Mouse (Mus musculus) NIH3T3 (cell line): ENCODE data around the gene Memo1.
A peak's percentile ranks its signal among the peaks of the same experiment; 100 is the strongest.

Source experiments
- DNase-seq: peaks from one replicate; pipeline ENCODE4 v3.0.0-alpha.2; 2012; ENCODE audit warnings: low read depth

The Memo1 gene

DNA sequence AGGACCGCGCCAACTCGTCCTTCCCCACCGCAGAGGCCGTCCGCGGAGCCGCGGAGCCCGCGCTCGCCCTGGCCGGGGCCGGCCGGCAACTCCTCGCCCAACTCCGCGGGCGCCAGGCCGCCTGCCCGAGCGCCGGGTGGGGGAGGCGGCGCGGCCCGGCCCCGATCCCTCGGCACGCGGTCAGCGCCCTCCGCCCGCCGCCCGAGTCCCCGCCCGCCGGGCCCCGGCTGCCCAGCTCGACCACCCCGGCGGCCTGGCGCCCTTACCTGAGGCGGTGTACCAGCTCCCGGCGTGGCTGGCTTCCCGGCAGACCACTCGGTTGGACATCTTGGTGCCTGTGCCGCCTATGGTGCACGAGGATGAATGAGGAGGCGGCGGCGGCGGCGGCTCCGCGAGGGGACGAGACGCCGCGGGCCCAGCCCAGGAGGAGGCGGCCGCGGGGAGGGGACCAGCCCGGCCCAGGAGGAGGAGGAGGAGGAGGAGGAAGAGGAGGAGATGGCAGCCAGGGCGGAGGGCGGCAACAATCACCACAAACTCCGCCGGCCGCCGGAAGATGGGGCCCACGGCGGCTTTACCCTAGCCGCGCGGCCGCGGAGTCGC, 795 bp downstream of the Memo1 start:
- DNase-seq = peak; percentile 90

DNA sequence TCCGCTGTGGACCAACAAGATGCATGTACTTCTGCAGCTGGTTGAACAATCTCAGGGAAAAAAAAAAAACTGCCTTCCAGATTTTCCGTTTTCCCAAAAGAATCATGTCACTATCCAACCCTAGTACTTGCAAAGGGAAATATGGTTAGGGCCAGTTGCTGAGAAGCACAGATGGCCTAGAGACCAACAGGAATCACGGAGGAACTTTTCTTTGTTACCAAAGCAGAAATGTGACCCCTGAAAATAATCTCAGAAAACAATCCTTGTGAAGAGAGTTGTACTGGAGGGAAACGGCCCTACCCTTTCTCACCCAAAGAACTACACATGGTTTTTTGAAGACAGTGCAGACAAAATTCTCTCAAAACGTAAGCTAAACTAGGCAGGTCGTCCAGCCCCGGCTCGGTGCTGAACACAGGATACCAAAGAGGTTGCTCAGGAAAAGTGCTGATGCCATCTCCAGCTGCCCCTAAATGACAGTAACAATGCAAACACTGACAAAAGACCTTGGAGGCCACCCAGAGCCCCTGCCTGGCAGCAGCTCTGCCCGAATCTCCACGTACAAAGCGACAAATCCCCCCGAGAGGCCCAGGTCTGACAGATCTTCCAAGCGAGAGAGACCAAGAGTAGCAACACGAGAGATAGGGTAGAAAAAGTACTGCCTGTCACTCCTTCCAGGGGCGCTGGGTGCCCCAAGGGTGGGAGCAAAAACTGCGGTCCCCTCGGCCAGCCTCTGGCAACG, 1.5 kb downstream of the Memo1 start:
- DNase-seq = peak; percentile 52

DNA sequence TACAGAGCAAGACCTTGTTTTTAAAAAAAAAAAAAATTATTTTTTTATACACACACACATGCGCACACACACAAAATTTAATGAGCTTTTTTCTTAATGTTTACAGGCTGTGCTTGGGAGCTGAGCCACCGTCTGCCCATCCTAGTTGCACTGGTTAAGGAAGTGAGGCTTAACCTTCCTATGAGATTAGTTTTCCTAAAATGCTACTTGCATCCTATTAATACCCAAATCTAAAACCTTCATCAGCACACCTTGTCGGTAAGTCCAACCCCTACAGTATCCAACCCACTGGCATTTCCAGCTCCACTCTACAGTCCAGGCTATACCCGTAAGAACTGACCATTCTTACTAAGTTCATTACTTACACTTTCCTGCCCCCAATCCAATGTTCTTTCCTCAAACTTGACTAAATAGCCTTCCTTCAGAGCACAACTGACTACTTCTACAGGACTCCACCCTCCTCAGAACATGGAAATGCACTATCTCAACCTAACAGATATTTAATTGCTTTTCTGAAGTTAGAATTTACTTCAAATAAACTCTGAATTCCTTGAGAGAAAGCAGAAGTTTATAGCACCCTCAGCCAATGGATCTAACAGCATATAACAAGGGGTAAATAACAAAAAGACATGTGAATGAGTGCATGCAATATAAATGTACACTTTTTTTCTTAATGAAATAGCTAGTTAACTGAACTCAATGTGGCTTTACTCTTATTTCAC, 3.5 kb downstream of the Memo1 start:
- no peak for DNase-seq

DNA sequence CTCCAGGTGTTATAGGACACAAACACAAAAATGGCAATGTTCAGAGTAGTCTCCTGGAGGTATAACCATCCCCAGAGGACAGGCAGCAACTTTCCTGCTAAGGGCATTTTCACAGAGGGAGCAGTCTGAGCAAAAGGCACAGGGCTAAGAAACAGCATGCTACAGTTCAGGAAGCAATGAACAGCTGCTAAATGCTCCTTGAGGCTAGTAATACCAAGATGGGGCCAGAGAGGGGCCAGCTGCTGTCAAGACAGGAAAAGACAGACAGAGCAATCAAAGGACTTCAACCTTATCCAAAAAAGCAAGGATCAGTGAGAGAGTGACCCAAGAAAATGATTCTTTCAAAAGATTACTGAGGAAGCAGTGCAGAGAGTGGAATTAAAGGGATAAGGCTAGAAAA, 4.5 kb downstream of the Memo1 start:
- DNase-seq = no peak

DNA sequence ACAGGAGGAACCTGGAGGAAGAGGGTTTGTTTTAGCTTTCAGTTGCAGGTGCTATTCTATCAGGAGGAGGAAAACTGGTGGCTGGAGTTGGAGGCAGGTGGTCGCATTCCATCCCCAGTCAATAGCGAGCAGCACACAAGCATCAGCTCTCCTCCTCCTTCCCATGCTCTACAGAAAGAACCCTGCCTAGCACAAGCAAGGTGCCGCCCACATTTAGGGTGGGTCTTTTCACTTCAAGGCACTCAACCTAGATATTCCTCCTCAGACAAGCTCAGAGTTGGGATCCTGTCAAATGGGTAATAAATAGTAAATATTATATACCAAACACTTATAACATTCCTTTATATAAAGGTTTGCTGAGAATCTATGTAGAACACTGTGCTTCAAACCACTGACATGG, 5.1 kb downstream of the Memo1 start:
- no peak for DNase-seq

DNA sequence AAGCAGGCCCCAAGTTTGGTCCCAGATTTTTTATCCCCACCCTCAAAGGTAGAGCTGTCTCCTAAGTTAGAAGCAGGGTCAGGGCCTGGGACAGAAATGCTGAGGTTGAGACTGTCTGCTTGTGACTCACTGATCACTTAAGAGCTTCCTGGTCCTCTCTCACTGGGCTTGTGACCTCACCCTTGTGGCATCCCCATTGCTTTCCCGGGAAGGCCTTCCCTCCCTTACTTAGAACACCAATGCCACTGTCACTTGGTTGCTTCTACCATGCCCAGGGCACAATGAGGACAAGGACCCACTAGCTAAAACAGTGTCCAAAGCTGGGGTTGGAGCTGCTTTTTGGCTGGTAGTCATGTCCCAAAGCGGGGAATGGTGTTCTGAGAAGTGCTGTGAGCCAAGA, 6.7 kb downstream of the Memo1 start:
- DNase-seq = no peak

DNA sequence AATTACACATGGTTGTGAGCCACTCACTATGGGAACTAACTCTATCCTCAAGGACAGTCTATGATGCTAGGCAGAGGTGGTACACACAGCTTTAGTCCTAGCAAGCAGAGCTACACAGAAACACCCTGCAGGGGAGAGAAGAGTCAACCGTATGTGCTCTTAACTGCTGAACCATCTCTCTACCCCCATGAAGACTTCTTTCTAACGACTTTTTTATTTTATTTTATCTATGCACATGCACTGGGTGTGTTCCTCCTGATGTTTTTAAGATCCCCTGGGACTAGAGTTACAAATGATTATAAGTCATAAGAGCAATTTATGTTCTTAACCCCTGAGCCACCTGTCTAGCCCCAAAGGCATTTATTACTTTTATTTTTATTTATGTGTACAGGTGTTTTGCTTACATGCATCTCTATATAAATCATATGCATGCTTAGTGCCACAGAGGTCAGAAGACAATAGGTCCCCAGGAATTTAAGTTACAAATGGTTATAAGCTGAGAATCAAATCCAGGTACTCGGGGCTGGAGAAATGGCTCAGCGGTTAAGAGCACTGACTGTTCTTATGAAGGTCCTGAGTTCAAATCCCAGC, 9.1 kb downstream of the Memo1 start:
- no peak for DNase-seq

DNA sequence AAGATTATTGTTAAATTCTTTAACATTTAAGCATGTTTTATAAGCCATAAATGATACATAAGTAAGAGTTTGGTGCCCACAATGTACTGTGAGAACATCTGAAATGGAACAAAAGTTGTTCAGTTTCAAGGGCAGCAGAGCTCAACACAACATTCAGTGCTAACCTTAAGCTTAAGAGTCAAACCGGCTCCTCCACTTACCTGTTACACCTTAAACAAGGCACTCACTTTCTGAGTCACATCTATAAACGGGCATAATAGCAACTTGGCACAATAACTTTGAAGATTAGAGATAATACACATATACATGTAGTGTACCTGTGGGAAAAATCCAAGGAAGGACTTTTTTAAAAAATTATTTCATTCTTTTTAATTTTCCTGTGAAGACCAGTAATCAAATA, 9.6 kb downstream of the Memo1 start:
- no peak for DNase-seq

DNA sequence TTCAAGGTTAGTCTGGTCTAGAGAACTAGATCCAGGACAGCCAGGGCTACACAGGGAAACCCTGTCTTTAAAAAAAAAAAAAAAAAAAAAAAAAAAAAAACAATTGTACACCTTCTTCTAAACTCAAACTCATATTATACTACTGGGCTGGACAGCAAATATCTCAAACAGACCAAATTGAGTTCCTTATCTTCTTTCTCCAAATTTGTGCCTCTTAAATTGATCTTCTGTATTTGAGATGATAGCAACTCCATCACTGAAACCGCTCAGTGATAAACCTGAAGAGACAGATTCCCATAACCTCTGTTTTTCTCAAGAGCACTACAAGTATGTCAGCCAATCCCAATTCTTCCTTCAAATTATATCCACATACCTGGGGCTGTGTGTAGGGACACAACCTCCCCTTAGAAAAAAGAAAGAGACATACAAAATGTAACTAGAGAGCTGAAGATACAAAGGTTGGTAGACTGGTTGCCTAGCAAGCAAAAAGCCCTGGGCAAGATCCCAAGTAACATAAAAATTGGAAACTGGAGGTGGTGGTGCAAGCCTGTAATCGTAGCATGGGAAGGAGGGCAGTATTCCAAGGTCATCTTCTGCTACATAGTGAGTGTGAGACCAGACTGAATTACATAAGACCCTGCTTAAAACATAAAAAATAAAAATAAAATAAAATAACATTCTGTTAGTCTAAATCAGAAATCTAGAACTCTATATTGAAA, 10.8 kb downstream of the Memo1 start:
- DNase-seq = peak; percentile 63

DNA sequence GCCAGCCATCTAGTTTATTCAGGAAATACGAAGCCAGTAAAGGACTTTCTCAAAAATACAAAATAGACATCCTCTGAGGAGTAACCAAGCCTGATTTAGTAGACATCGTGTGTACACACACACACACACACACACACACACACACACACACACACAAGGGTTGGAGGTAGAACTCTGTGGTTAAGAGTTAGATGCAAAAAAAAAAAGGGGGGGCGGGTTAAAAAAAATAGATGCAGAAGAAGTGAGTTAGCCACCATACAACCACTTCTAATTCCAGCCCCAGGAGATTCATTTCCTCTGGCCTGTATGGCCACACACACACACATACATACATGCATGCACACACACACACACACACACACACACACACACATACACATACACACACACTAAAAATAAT, 13.3 kb downstream of the Memo1 start:
- DNase-seq = no peak

DNA sequence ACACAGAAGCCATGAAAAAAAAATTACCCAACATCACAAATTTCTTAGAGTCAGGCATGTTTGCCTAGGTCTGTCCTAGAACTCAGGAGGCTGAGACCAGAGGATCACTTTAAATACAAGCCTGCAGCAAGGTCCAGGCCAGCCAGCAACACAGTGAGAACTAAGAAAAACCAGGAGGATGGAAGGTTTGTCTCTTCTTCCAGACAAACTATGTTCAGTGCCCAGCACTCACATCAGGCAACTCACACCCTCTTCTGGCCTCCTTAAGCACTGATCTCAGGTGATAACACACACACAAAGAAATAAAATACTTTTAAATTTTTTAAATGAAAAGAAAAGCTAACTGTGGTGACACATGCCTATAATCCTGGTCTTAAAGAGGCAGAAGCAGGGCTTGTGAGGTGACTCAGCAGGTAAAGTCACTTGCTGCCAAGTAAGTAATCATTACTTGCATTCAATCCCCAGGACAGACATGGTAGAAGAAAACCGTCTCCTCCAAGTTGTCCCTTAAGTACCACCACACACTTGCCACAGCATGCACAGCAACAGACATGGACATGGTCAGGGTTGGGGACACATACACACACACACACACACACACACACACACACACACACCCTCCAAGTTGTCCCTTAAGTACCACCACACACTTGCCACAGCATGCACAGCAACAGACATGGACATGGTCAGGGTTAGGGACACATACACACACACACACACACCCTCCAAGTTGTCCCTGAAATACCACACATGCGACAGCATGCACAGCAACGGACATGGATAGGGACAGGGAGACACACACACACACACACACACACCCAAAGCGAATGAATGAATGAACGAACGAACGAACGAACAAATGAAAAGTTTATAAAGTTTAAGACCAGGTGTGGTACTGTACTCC, 16.1 kb downstream of the Memo1 start:
- peak; percentile 20 for DNase-seq

DNA sequence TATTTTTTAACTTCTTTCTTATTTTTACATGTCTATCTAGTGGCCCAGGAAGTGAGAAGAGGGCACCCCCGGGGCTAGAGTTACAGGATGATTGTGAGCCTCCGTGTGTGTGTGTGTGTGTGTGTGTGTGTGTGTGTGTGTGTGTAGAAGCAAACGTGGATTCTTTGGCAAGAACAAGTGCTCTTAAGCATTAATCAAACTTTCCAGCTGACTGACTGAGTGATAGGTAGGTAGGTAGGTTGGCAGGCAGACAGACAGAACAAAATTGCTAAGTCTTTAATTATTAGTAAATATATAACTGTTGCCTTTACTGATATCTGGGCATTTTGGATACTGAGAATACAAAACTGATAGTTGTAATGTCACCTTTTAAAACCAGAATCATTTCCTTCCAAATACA, 20.9 kb downstream of the Memo1 start:
- DNase-seq = no peak

DNA sequence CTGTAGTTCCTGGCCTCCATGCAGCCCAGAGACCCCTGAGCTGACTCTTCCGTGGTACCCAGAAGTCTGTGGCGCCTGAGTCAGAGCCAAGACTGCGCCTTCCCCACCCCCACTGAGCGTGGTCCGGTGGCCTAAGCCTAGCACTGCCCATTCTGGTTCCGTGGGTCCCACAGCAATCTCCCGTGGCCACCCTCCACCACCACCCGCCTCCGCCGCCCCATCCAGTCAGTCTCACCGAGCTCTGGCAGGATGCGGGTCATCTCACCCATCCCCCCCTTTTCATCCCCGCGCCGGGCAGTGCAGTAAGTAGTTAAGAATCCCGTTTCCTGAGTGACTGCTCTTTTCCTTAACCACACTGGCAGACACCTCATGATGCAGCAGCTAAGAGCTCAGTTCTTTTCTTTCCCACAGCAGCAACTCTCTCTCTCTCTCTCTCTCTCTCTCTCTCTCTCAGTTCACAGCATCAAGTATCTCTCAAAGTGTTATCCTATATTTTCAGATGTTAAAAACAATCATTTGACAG, 22.6 kb downstream of the Memo1 start:
- no peak for DNase-seq

DNA sequence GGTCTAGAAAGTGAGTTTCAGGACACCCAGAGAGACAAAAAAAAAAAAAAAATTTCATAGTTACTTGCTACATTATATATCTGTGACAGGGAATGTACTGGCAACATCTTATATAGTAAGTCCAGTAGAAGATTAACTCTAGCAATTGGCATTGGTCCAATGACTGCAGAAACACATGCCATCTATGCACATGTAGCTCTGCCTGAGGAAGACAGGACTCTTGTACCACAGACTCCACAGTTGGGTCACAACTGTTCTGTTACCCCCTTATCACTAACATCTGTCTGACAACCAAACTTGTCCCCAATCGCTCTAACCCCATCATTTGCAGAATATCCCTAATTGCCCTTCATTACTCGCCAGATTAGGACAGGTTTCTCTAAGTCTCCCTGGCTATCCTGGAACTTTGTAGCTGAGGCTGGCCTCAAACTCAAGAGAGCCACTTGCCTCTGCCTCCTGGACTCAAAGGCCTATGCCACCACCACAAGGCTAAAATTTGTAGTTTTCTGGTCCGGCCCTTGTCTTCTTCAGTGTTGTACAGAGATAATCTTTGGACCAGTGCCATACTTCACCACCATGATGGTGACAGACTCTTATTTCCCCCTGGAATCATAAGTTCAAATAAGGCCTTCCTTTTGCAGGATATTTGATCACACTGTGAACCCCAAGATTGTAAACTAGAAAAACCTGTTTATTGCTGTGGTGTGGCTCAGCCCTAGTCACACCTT, 23.6 kb downstream of the Memo1 start:
- DNase-seq = no peak

DNA sequence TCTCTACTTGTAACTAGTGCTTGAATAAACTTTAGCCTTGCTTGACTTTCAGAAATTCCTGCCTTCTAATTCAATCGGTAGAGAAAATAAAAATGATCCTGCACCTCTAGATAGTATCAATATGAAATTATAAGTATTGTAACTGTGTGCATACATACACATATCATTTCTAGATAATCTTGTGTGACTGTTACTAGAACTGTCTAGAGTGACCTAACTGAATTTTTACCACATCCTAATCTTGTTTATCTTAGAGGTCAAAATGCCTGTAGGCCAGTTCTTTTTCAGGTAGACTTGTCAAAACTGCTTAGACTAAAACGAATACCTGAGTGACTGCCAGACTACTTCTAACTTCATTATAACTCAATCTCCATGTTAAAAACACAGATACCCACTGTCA, 25.1 kb downstream of the Memo1 start:
- DNase-seq = no peak

DNA sequence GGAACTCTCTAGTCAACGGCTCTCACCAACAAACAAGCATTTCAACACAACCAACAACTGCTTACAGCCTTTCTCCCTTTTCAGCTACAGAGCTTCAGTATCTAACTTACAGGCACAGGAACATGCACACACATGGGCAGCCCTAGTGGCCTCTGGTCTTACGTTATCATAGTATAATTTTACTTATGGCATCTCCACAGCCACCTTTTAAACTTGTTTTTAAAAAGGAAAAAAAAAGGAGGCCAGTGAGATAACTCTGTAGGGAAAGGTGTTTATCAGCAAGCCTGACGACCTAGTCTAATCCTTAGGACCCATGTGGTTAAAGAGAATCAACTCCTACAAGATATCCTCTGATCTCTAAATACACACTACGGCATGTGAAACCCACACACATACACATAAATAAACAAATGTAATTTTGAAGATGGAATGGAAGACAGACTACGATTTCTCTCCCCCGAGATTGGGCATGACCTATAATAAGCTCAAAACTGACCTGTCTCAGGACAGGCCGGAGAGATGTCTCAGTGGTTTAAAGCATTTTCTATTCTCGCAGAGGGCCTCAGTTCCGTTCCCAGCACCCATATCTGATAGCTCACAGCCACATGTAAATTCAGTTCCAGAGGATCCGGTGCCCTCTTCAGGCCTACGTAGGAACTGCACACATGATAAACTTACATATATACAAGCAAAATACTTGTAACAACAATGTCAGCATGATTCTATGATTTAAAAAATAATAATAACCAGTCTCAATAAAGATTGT, 27.7 kb downstream of the Memo1 start:
- peak; percentile 31 for DNase-seq

DNA sequence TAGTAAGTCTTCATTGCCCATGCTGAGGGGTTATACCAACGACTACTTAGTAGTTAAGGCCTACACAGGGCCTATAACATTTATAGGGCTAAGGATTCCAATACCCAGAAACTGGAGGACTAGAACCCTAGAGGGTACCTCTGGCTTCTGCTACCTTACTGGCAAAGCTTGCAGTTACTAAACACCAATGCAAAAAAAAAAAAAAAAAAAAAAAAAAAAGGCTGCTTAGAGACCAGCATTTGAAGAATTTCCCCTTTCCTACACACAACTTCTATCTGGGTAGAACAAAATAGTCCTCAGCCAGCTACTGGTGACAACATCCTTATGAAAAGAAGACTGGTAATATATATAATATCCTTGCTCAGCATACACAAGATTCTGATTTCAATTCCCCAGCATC, 29.7 kb downstream of the Memo1 start:
- DNase-seq = no peak

DNA sequence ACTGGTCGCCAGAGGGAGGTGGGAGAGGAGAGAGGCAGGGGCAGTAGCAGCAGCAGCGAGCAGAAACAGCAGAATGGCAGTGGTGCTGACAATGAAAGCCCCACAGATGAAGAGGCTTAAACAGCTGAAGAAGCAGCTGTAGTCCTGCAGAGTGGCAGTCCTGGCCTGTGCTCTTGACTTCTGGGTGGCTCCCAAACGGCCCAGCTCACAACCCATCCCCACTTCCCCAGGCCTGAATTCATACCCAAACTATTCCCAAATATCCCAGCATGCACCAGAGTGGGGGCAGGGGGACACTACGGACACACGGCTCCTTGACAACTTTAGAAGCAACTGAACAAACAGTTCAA, 30.2 kb downstream of the Memo1 start:
- DNase-seq = no peak

DNA sequence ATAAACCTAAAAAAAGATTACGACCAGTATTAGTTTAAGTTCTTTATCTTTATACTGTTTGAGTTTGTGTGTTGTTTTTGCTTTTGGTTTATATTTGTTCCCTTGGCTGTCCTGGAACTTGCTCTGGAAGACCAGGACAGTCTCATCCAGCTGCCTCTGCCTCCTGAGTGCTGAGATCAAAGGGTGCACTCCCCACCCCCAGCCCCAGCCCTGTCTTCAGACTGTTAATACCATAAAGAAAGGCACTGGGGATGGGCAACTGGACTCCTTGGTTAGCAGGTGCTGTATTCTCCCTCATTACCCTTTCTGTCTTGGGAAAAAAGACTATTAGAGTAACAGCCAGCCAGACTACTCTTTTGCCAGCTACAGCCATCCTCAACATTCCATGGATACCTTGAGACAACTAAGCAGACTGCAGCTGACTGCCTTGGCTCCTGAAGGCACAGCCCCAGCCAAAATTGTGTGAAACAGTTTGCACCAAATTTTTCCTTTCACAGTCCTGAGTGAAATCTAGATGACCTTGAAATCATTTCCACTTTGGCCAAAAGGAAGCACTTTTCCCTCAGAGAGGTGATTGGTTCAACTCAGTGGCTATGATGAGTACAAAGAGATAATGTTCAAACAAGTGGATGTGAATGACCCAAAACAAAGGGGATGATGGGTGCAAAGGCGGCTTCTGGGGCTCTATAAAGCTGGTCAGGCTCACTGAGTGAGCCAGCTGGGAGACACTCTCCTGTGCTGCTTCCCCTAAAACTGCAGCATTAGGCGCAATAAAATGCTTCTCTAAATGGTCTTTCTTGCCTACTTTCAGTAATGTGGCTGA, 30.8 kb downstream of the Memo1 start:
- peak; percentile 52 for DNase-seq
